Mouse (Mus musculus) limb, embryonic 14.5 days (tissue): ENCODE results near the gene Lrrc73. TPM values are rescaled to one million over a fixed set of nuclear protein-coding genes. Genes with fewer than 3 reads are reported as not detected.
A peak's percentile ranks its signal among the peaks of the same experiment; 100 is the strongest.

Source experiments
- ATAC-seq: fragments of 200-750 bp; cut with Nextera tagmentation; 2 replicates; pipeline ENCODE4 v1.8.0; 2017; ENCODE audit warnings: low read depth, moderate number of reproducible peaks, moderate TSS enrichment; ENCODE audit not compliant: low FRiP score
- DNase-seq: peaks from one replicate; pipeline ENCODE4 v3.0.0-alpha.2; 2015; ENCODE audit warnings: low spot score
- H3K27ac ChIP-seq: fragments of 300-500 bp; sonication (generic); replicated peaks from 2 replicates; pipeline ENCODE4 v1.5.1; 2014; ENCODE audit warnings: low read depth, mild to moderate bottlenecking, low read length, moderate library complexity, mixed read lengths
- H3K27me3 ChIP-seq: fragments of 300-500 bp; sonication (generic); 2 replicates; pipeline ENCODE4 v1.6.1; 2014; ENCODE audit warnings: low read length, mixed read lengths; ENCODE audit not compliant: control insufficient read depth, insufficient read depth
- H3K36me3 ChIP-seq: fragments of 300-500 bp; sonication (generic); 2 replicates; pipeline ENCODE4 v1.6.1; 2014; ENCODE audit warnings: mild to moderate bottlenecking, low read length, moderate library complexity, mixed read lengths; ENCODE audit not compliant: control insufficient read depth, insufficient read depth
- H3K4me1 ChIP-seq: fragments of 300-500 bp; sonication (generic); 2 replicates; pipeline ENCODE4 v1.6.1; 2014; ENCODE audit warnings: antibody characterized with exemption, low read length, mixed read lengths; ENCODE audit not compliant: control insufficient read depth, insufficient read depth
- H3K4me2 ChIP-seq: fragments of 300-500 bp; sonication (generic); replicated peaks from 2 replicates; pipeline ENCODE4 v1.6.1; 2014; ENCODE audit warnings: low read depth, mild to moderate bottlenecking, low read length, moderate library complexity; ENCODE audit not compliant: severe bottlenecking
- H3K4me3 ChIP-seq: fragments of 300-500 bp; sonication (generic); replicated peaks from 2 replicates; pipeline ENCODE4 v1.5.1; 2014; ENCODE audit warnings: low read length
- H3K9ac ChIP-seq: fragments of 300-500 bp; sonication (generic); 2 replicates; pipeline ENCODE4 v1.6.1; 2014; ENCODE audit warnings: mild to moderate bottlenecking, low read depth, low read length, moderate library complexity; ENCODE audit not compliant: severe bottlenecking
- H3K9me3 ChIP-seq: fragments of 300-500 bp; sonication (generic); 2 replicates; pipeline ENCODE4 v1.6.1; 2016; ENCODE audit warnings: low read length; ENCODE audit not compliant: control insufficient read depth
- POLR2A ChIP-seq: fragments of 200-500 bp; IDR thresholded peaks from 2 replicates; pipeline ENCODE4 v1.8.0; 2012; ENCODE audit warnings: inconsistent platforms, mild to moderate bottlenecking, moderate library complexity, borderline replicate concordance; ENCODE audit not compliant: insufficient read depth, insufficient read length; ENCODE audit errors: extremely low read depth
- WGBS: fragments of 180-500 bp; shearing (Covaris S2); extraction: QIAGEN DNeasy Blood & Tissue Kit; methylation state at CpG from one replicate; pipeline ENCODE4 v1.1.7; 2014; 5-methylcytosine and 5-hydroxymethylcytosine counted together
- polyA plus RNA-seq, 2 experiments: library from polyadenylated mRNA; depleted of rRNA in 1 of 2; stranded (reverse) in 1 of 2; unstranded in 1 of 2; fragments of >200 nt; fragmentation: Nextera tagmentation in 1 of 2; extraction: Ambion mirVana in 1 of 2; gene quantifications; 2 replicates each; pipeline versions ENCODE4 v1.2.1 to v1.2.3; 2012 to 2014

Lrrc73 gene
- polyA plus RNA-seq, 2 experiments: 2.0 to 4.3 TPM

GRCm38 (mm10) chr17:46268026-46268720 is 14.8 kb downstream of the Lrrc73 start:
- no peak overlapping the region for H3K4me2 ChIP-seq
- no peaks in the 10 kb centered on the region for H3K4me1 ChIP-seq
- H3K9ac ChIP-seq: no peak overlapping the region
- no peak for TF ChIP-seq POLR2A
- no peak for DNase-seq
- peaks cover 80% of the 10 kb centered on the region for H3K36me3 ChIP-seq
- 66% methylated on average over 10 of the region's 10 CpGs for WGBS
- no peaks in the 10 kb centered on the region for H3K27me3 ChIP-seq
- no peak overlapping the region for H3K4me3 ChIP-seq
- ATAC-seq: no peak
- H3K27ac ChIP-seq: no peak overlapping the region
- H3K9me3 ChIP-seq: no peaks in the 10 kb centered on the region

- Histone ChIP-seq H3K4me1 (peaks cover 7% of the 10 kb centered on the region; the same call in 1 of the 2 replicates), H3K36me3 (peaks cover 69% of the 10 kb centered on the region), H3K9ac (no peak overlapping the region), H3K27me3 (no peaks in the 10 kb centered on the region), H3K27ac (no peak overlapping the region), H3K4me3 (no peak overlapping the region), H3K4me2 (no peak overlapping the region), H3K9me3 (no peaks in the 10 kb centered on the region)
- ATAC-seq (no peak), DNase-seq (no peak)
- WGBS: 86% methylated on average over 19 of the region's 19 CpGs
- no peak for TF ChIP-seq POLR2A
Measured at GRCm38 (mm10) chr17:46269771-46270534, 16.6 kb downstream of the Lrrc73 start.

- 92% methylated on average over 2 of the region's 2 CpGs for WGBS
- no peak overlapping the region for H3K9ac ChIP-seq
- no peak overlapping the region for H3K27ac ChIP-seq
- no peak for ATAC-seq
- H3K4me2 ChIP-seq: no peak overlapping the region
- peaks cover 8% of the 10 kb centered on the region; the same call in 1 of the 2 replicates for H3K4me1 ChIP-seq
- peaks cover 65% of the 10 kb centered on the region for H3K36me3 ChIP-seq
- H3K27me3 ChIP-seq: no peaks in the 10 kb centered on the region
- H3K9me3 ChIP-seq: no peaks in the 10 kb centered on the region
- no peak overlapping the region for H3K4me3 ChIP-seq
- no peak for DNase-seq
- no peak for TF ChIP-seq POLR2A
Measured at GRCm38 (mm10) chr17:46272058-46272457, 18.7 kb downstream of the Lrrc73 start.

- Histone ChIP-seq H3K4me1 (peaks cover 14% of the 10 kb centered on the region; the same call in 1 of the 2 replicates), H3K4me3 (no peak overlapping the region), H3K36me3 (peaks cover 65% of the 10 kb centered on the region), H3K27me3 (no peaks in the 10 kb centered on the region), H3K27ac (no peak overlapping the region), H3K9ac (no peak overlapping the region), H3K9me3 (no peaks in the 10 kb centered on the region), H3K4me2 (no peak overlapping the region)
- ATAC-seq (no peak), DNase-seq (no peak)
- 89% methylated on average over 5 of the region's 5 CpGs for WGBS
- no peak for TF ChIP-seq POLR2A
Measured at GRCm38 (mm10) chr17:46272675-46273074, 19.3 kb downstream of the Lrrc73 start.

GRCm38 (mm10) chr17:46273803-46274236 is 20.5 kb downstream of the Lrrc73 start:
- Histone ChIP-seq H3K36me3 (peaks cover 68% of the 10 kb centered on the region), H3K4me1 (peaks cover 21% of the 10 kb centered on the region), H3K27me3 (no peaks in the 10 kb centered on the region), H3K4me3 (no peak overlapping the region), H3K9ac (no peak overlapping the region), H3K27ac (no peak overlapping the region), H3K9me3 (no peaks in the 10 kb centered on the region), H3K4me2 (no peak overlapping the region)
- 60% methylated on average over 1 of the region's 1 CpGs for WGBS
- ATAC-seq: 0 out of 2 replicates have a peak, but pooled peaks have one; percentile 9
- DNase-seq: no peak
- no peak for TF ChIP-seq POLR2A
